Mouse (Mus musculus) ES-CJ7 (cell line): ENCODE results near the gene Natd1.

Experiments
- DNase-seq: peaks from one replicate; pipeline ENCODE4 v3.0.0; 2011; ENCODE audit warnings: low read depth, low spot score

Natd1 gene

GRCm38 (mm10) chr11:60914491-60914890 is at the start of gene Natd1:
Gene Natd1 (minus strand): TSS chr11:60914750.
- DNase-seq = no peak

GRCm38 (mm10) chr11:60962709-60963108 is 48.2 kb upstream of the Natd1 start:
- no peak for DNase-seq

DNA sequence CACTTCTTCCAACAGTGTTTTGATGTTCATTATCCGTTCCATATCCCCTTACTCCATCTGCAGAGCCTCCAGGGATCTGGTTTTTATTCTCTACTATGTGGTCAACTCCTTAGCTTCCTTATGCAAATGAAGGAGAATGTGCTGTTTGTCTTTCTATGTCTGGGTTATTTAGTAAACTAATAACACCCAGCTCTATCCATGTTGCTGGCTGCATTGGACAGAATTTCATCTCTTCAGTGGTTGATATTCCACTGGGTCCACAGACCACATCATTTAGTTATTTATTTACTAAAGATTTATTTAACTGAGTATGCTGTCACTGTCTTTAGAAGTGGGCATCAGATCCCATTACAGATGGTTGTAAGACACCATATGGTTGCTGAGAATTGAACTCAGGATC is 46.6 kb upstream of the Natd1 start:
- no peak for DNase-seq

GRCm38 (mm10) chr11:60958948-60959347 is 44.4 kb upstream of the Natd1 start:
- no peak for DNase-seq

GRCm38 (mm10) chr11:60955621-60956383 is 41.3 kb upstream of the Natd1 start:
- DNase-seq = no peak

DNA sequence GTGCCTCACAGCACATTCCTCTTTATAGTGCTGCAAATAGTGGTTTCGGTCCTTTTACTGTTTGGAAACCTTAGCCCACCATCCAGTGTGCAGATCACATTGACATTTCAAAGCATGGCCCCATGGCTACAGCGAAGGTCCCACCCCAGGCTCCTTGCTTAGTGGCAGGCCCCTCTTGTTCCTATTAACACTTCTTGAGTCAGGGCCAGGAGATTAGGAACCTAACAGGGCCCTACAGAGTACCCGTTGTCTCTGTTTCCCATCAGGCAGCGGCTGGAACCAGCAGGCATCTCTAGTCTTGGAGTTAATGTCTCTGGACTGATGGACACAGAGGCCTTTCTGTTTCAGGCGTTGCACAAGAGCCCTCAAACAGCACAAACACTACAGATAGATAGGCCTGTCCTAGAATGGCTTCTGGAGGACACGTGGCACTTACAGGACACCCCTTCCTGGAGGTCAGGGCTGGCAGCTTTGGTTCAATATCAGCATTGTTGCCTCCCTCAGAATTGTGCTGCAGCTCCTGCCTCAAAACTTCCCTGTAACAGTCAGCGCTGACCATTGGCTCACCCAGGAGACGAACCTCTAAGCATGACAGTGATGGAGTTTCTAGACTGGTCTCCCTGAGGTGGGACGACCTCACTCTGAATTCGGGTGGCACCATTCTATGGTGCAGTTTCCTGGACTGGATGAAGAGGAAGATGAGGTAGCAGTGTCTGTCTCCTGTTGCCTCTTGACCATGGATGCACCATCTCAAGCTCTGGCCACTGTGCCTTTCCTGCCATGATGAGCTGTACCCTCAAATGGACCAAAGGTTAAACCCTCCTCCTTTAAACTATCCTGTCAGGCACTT is 39.9 kb upstream of the Natd1 start:
- DNase-seq = no peak

DNA sequence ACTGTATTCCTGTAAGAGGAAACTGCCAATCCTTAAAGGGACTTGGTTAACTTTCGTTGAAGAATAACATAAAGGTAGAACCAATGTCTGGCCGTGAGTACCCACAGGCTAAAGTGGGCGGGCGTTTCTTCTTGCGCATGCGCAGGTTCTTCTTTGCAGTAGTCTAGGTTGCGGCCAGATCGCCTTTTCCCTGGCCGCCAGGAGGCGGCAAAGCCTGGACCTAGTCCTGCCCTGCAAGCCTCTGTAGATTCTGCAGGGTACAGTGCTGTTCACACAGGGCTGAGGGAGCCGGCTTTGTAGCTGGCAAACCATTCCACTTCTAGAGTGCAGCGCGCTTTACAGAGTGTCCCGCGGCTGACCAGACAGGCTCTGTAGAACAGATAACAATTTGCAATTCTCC is 39.3 kb upstream of the Natd1 start:
- DNase-seq = peak; percentile 92

DNA sequence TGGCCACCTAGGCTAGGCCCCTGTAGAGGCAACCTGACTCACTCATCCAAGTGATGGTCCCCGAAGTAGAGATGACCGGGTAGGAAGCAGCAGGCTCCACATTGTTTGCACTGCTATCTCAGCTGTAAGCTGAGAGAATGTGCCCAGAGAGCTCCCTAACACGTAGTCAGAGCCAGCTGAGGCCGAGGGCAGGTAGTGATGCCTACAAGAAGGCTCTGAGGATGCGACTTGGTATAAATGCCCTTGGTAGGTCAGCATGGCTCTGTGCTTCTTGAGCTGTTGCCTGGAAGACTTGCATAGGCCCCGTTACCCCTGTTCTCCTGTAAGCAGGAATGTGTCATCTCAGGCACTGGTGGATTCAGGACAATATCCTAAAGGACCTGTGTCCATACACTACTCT is 38.4 kb upstream of the Natd1 start:
- DNase-seq = no peak

- DNase-seq = no peak
These were observed 37.8 kb upstream of the Natd1 start for GRCm38 (mm10) chr11:60952362-60952761.

GRCm38 (mm10) chr11:60951896-60952295 is 37.3 kb upstream of the Natd1 start:
- no peak for DNase-seq

- no peak for DNase-seq
These were observed 30.5 kb upstream of the Natd1 start for GRCm38 (mm10) chr11:60945003-60945402.

DNA sequence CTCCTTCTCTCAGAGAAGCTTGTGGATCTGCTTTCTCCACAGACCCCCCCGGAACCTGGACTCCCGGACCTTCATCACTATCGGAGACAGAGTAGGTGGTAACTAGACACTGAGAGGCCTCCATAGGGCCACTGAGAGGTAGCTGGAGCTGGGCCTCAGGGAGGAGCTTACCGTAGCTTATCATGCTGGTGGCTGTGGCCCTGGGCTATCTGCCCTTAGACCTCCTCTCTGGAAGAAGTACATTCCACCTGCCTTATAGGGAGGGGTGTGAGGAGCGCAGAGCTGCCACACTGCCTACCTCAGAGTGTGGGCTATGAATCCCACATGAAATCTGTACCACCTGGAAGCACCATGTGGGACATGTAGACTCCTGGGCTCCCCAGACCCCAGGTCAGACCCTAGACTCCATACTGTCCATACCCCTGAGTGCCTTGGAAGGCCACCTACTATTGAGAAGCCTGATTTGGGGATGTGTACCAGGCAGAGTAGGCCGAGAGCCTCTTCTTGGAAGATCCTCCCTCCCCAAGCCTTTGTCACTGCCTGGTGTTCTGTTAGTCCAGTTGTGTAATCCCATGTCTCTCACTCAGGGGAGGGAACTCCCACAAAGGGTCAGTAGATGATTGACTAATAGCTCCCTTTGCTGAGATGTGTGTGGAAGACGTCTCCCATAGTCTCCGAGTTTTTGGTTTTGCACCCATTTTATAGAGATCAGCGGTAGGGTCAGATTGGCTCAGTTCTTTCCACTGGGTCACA is 27.9 kb upstream of the Natd1 start:
- no peak for DNase-seq

DNA sequence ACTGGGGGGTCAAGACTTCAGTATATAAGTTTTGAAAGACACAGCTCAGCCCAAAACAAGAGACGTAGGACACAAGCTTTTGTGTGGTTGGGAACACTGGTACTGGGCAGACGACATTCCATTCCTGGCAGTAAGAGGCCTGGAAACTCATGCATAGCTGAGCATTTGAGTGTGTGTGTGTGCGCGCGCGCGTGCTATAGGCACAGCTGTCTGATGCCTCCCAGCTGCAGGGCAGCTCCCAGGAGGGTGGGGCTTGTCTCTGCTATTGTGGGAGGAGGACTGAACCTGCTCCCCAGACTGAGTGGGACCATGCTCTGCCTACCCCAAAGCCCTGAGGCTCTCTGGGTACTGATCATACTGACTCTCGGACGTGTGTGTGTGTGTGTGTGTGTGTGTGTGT is 26.8 kb upstream of the Natd1 start:
- peak; percentile 71 for DNase-seq

DNA sequence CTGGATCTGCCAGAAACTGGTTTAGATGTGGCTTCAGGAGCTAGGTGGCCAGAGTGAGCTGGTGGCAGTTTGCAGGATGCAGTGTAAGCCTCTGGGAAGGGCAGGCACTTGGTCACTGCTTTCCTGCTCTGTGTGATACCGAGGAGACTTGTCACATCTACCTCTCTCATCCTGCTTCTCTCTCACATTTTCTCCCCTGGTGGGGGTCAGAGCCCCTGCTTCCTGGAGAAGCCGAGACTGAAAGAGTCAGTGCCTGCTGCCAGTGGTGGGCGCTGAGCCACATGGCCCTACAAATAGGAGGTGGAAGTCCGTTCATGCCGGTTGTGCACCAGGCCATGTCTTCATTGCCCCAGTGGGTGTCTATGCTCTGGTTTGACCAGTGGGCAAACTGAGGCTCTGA is 26.0 kb upstream of the Natd1 start:
- no peak for DNase-seq

DNA sequence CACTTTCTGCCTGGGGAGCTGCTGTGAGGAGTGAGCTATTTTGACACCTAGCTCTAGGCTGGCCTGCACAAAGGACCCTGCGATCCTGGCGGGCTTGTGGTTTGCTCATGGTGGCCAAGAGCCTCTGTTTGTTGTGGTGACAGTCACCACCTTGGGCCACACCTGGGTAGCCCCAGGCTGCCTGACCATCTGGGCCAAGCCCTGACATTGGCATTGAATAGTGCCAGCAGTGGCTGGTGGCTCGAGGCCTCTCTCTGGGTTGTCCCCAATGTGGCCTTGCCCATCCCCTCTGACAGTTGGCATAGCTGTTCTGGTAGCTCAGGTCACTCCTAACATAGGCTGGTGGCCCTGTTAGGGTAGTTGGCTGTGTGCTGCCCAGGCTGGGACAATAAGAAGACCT is 24.9 kb upstream of the Natd1 start:
- DNase-seq = no peak

DNA sequence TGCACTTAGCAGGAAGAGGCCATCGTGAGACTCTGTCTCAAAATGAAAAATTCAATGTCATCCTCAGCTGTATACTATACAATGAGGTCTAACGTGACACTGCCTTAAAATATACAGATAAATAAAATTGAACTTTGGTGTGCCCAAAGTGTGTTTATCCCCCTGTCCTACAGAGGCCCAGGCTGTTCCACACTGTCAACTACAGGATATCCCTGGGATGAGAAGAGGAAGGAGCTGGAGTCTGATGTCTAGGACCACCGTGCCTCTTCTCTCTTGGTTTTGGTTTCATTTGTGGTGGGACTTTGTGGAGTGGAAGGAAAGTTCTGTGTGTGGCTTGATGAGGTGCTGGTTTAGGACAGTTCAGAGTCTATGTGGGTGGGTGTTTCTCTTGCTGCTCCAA is 23.1 kb upstream of the Natd1 start:
- DNase-seq = no peak

DNA sequence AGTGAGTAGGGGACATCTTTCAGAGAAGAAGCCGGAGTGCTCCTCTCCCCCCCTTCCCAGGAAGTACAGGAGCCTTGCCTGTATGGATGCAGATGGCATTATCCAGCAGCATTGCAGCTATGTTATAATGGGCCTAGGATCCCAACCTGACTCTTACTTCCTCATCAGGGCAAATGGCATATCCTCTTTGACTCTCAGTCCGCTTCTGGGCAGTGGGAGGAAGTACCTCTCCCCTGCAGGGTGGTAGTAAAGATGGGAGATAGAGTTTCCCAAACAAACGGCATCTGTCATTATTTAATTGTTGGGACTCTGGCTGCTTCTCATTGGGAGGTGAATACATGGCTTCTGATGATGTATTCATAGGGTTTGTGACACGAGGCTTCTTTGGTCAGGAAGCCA is 21.4 kb upstream of the Natd1 start:
- DNase-seq = no peak

- DNase-seq = no peak
These were observed 20.9 kb upstream of the Natd1 start for GRCm38 (mm10) chr11:60935326-60935974.

- DNase-seq = no peak
These were observed 20.2 kb upstream of the Natd1 start for GRCm38 (mm10) chr11:60934795-60935194.

- no peak for DNase-seq
These were observed 18.8 kb upstream of the Natd1 start for GRCm38 (mm10) chr11:60933178-60933930.

DNA sequence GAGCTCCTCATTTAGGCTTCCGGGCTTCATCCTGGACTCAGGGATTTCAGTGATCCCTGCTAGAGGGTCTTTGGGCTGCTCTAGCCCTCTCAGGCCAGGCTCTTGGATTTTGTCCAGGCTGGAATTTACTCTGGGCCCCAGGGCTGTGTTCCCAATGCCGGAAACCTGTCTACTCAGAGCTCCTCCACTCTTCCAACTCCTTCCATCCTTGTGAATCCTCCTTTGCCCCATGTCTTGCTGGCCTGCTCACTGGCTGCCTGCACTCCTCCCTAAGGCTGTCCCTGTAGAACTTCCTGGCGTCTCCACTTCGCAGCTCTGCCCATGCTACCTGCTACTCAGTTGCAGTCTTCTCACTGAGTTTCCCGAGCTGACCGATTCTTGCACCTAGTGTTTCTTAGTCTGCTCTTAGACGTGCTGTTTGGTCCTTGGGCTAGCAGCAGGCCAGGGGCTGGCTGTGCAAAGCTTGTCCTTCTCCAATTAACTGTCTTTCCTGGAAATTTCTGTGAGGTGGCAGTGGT is 18.0 kb upstream of the Natd1 start:
- DNase-seq = no peak
